Mouse (Mus musculus) c-Kit-positive CD71-positive TER-119-positive erythroid progenitor cells, embryonic 14.5 days (primary cell): ENCODE measurements at regions not wholly inside any gene's neighbourhood (a gene's known extent, or its start where the extent isn't known, plus 50 kb on each side); places are given as distances from the start of the nearest gene placed in this dataset.

Source experiments
- DNase-seq: peaks from one replicate; pipeline ENCODE4 v3.0.0-alpha.2; 2013; ENCODE audit warnings: low spot score

DNA sequence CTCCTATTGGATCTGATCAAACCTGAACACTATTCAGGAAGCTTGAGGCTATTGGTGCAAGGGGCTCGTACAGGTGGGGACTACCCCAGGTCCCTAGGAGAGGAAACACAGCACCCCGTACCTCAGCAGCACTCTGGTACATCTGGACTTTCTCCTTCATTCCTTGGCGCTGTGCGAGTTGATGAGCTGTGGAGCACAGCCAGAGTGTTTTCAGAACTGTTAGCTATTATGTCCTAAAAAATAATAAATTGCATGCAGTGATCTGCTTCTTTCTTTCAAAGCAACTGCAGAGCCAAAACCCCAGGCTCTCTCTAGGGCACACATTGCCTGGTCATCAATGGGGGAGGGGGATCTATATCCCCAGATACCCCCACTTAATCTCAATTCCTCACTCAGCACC, 122.6 kb downstream of the Gm12728 start:
- no peak for DNase-seq

GRCm38 (mm10) chr4:105914996-105915395, 125.3 kb downstream of the Gm12728 start:
- no peak for DNase-seq

DNA sequence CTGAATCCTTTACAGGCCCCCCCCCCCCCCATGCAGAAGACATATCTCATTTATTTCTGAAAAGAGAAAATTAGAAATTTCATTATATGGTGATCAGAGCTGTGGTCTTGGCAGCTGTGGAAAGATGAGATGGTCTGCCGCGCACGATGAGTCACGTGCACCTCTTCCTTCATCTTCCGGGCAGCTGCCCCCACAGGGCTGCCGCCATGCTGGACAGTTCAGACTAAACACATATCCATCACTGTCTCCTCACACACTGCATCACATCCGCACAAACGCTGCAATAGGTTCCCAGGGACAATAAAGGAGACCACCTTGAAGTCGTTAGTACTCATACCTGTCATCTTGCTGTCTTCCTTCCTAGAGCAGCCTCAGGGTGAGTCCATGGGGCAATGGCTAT, 126.6 kb downstream of the Gm12728 start:
- DNase-seq, result no peak

GRCm38 (mm10) chr4:105924781-105925382, 135.2 kb downstream of the Gm12728 start:
- DNase-seq, result no peak

DNA sequence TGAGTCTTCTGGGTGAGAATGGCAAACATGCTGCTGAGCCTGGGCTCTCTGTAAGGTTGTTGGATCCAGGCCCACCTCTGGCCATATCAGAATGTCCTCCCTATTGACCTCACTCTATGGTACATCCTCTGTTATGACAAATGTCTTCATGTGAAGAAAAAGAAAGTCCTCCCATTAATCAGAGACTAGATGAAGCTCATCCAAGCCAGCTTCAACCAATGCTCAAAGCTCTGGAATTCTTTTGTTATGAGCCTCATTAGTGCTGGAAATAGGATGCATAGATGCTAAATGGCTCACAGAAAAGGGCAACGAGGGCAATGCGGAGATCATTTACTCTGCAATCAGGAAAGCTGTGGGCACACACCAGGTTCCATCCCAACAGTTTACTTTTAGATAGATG, 135.8 kb downstream of the Gm12728 start:
- no peak for DNase-seq

GRCm38 (mm10) chr4:105929658-105930057, 140.0 kb downstream of the Gm12728 start:
- no peak for DNase-seq

GRCm38 (mm10) chr4:105934971-105935370, 145.3 kb downstream of the Gm12728 start:
- DNase-seq, result no peak

GRCm38 (mm10) chr4:105936755-105937514, 147.3 kb downstream of the Gm12728 start:
- no peak for DNase-seq

- DNase-seq, result no peak
These were observed 147.9 kb downstream of the Gm12728 start for GRCm38 (mm10) chr4:105937587-105937986.

- no peak for DNase-seq
These were observed 149.2 kb downstream of the Gm12728 start for GRCm38 (mm10) chr4:105938886-105939285.

DNA sequence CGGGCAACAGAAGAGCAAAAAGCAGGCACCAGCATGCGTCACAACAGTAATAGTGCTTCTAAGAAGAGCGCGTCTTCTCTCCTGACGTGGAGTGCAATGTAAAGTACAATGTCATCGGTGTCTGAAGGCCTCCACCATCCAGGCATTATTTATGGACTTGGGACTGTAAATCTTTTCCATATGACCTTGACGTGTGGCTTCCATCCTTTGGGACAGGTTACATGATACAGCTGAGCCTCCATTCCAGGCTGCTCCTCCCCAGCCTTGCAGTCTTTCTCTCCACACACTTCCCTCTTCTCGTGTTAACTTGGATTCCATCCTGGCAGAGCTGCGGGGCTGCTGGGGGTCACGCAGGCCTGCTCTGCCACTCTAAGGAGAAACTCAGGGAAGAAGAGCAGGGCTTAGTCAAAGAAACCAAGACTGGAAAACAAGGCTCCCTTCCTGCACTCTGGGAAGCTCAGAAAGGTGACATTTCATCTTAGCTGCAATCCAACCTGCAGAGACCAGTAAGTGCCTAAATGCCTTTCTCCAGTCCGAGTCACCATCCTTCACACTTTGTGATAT, 150.0 kb downstream of the Gm12728 start:
- no peak for DNase-seq

DNA sequence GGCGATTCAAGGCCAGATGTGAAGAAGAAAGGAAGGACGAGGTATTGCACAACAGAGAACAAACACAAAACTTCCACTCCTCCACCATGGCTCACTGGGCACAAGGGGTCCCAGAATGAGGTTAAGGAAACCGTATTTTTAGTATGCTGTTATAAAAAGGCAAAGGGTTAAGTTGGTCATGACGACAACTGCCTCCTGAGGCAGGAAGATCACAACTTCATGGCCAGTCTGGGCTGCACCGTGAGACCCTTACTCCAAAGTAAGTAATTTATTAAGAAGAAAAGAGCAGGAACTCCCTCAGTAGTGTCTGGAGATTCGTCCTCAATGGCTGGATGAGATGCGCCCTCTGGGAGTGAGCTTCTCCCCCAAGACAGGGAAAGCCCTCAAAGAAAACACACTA, 151.2 kb downstream of the Gm12728 start:
- no peak for DNase-seq

GRCm38 (mm10) chr4:105941785-105942184, 152.1 kb downstream of the Gm12728 start:
- peak; percentile 24 for DNase-seq

DNA sequence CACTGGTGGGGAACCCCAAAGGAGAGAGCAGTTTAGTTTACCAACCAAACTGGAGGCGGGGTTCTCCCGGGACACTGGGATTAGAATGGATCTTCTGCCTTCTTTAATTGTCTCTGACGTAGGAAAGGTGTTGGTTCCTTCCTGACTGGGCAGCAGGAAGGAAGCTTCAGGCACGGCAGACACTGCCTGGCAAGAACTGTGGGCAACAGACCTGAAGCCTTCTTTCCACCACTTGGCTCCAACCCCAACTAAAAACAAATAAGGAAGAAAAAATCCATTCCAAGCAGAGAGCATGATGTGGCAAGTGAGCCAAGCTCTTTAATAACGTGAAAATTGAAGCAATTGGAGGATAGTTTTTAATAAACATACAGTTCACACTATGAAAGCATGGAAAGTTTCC, 155.3 kb downstream of the Gm12728 start:
- DNase-seq, result no peak

GRCm38 (mm10) chr4:105945921-105946320, 156.3 kb downstream of the Gm12728 start:
- no peak for DNase-seq

DNA sequence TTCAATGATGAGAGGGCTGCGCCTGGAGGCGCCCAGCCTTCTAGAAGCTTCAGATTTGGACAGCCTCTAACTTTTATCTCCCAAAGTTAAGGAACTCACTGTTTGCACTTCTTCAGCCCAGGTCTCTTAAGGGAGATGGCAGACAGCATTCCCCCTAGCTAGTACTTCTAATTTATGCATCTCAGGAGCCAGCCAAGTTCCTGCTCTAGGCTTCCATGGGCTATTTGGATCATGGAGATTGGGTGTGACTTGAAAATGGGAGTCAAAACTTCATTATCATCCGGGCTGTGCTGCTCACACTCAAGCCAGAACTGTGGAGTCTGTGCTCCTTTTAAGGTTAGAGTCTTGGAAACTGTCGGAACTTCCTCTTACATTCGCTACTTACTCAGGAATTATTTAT, 158.7 kb downstream of the Gm12728 start:
- DNase-seq, result no peak

DNA sequence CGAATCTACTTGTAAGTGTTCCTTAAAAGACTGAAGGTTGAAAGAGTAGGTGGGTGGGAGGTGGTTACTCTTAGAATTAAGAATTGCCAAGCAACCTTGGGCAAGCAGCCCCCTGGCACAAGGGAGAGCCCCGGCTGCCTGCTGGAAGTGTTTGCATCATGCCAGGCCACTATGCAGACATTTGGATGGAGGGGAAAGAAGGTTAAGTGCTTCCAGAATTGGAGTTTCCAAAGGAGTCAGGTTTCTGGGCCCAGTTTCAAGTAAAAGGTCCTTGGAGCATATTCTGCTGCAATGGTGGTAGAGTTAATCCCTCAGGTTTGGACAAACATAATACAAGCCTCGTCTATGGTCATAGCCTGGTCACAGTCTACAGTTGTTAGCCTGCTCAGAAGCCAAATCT, 162.7 kb downstream of the Gm12728 start:
- DNase-seq, result no peak

DNA sequence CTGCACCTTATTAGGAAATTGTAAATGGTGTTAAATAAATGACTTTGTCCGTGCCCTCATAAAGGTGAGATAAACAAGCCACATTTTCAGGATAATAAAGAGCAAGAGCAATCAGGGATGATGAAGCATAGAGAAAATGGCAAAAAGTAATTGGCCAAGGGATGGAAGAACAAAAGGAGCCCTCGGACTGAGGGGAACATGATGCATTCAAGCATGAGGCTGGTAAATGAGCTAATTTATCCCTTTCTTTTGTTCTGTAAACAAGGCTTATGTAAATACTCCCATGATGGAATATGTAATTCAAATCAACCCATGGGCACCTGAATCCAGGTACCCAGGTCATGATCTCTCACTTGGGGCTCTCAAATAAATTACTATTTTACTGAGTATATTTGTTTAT, 166.8 kb downstream of the Gm12728 start:
- no peak for DNase-seq

DNA sequence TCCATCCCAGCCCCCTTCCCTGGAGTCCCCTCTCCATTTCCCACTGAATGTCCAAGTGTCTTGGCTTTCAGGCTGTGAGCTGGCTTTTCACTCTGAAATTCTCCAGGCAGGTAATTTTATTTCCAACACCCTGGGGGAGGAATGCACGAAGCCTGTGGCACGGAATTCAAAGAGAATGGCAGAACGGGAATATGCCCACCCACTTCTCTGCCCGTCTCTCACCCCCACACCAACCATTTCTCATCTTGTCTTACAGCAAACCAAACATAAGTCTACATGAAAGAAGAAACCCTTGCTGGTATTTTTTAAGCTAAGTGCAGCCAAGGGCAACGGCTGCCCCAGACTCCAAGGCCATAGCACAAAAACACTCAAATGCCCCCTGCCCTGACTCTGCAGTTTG, 168.7 kb downstream of the Gm12728 start:
- DNase-seq, result no peak

GRCm38 (mm10) chr4:105961686-105962360, 172.2 kb downstream of the Gm12728 start:
- no peak for DNase-seq

DNA sequence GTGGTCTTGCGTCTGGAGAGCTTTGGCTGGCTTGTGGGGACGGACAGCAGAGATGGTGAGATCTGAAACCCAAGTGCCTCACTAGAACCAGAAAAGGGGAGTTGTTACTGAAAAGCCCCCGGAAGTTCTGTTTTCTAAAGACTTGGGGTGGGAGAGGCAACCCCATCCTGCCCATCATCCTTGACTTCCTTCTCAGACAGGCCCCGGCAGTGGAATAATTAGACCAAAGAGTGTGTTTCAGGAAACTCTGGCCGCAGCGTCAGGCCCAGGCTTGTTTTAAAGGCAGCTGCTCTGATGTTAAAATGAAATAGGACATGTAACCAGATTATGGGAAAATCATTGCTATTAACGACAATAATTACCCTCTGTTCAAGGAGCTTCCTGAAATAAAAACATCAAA, 172.9 kb downstream of the Gm12728 start:
- DNase-seq, result no peak

DNA sequence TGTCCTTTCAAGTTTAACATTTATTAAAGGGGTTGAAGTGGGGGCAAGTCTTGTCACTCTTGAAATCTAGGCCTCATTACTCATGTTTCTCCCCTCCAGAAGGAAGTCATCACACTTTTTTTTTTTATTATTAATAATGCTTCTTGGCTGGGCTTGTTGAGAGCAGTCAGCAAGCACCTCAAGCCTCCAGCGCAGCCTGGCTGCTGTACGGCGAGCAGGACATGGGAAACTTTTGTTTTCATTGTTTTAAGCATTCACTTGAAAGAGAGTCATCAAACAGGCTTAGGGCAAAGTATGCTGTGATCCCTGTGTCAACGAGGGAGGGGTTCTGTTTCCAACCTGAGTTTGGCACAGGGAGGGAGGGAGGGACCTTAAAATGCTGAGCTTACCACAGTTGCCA, 178.7 kb downstream of the Gm12728 start:
- DNase-seq, result no peak

GRCm38 (mm10) chr4:105969628-105970027, 180.0 kb downstream of the Gm12728 start:
- DNase-seq, result no peak
